Mouse (Mus musculus) thymus, adult 2 months (tissue): ENCODE data around the gene Gabbr2.

ENCODE experiments used
- CTCF ChIP-seq: fragments of 200-500 bp; IDR thresholded peaks from 2 replicates; pipeline ENCODE4 v1.5.1; 2012; ENCODE audit warnings: mild to moderate bottlenecking, control low read depth, low read length, moderate library complexity, borderline replicate concordance; ENCODE audit not compliant: control insufficient read depth, poor library complexity, insufficient read depth; ENCODE audit errors: extremely low read depth
- POLR2A ChIP-seq: fragments of 200-500 bp; IDR thresholded peaks from 2 replicates; pipeline ENCODE4 v1.6.1; 2012; ENCODE audit warnings: mild to moderate bottlenecking, low read length, control low read depth, moderate library complexity; ENCODE audit not compliant: control insufficient read depth, poor library complexity, insufficient read depth; ENCODE audit errors: extremely low read depth

DNA sequence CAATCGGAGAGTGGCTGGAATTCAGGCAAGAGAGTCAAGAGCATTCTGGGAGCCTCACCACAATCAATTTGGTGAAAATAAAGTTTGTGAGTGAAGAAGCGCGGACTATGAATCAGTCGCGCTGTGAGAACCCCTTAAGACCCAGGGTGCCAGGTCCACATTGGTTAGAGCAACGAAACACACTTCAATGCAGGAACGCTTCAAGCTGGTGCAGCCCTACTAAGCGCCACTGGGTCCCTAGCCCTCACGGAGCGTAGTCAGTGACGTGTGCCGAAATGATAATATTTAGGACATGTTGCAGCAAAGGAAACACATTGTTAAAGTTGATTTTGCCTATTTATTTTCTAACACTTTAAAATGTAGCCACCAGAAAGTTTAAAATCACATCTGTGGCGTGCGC lies 156.6 kb downstream of the Gabbr2 start:
- TF ChIP-seq POLR2A (no peak), CTCF (no peak)
